Mouse (Mus musculus) liver (tissue): ENCODE results near the gene Ablim2.
A peak's percentile ranks its signal among the peaks of the same experiment; 100 is the strongest.

Source experiments
- DNase-seq: peaks from one replicate; pipeline ENCODE4 v3.0.0-alpha.2; 2020; ENCODE audit warnings: mixed read lengths

The Ablim2 gene

DNA sequence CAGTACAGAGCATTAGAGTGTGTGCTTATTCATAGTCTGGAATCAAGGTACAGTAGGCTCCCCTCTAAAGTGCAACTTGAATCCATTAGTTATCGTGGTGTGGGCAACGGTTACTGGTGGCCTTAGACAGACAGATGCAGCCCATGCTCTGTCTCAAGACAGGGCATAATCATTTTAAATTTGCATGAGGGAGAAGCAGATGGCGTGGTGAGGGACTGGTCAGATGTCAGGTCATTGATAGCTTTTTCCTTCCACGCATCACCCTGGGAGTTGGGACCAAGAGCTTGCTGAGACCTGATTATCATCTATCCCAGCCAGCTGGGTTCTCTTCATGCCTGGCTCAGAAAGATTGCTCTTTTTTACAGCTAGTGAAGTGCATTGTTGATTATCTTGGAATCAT is 162.4 kb downstream of the Ablim2 start:
- no peak for DNase-seq

DNA sequence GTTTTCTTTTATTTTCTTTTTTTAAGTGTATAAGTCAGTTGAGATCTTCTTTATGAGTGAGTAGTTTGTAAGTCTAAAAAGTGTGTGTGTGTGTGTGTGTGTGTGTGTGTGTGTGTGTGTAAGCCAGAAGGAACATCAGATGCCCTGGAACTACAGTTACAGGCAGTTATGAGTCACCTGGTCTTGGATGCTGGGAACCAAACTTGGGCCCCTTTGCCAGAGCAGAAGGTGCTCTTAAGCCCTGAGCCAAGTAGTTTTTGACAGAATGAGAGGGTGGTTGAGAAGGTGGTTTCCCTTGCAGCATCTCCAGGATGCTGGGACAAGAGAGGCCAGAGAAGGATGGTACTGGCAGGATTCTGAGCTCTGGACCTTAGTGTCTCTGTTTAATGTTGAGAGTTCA is 162.9 kb downstream of the Ablim2 start:
- DNase-seq: no peak

GRCm38 (mm10) chr5:35921141-35921540 is 163.5 kb downstream of the Ablim2 start:
- no peak for DNase-seq

DNA sequence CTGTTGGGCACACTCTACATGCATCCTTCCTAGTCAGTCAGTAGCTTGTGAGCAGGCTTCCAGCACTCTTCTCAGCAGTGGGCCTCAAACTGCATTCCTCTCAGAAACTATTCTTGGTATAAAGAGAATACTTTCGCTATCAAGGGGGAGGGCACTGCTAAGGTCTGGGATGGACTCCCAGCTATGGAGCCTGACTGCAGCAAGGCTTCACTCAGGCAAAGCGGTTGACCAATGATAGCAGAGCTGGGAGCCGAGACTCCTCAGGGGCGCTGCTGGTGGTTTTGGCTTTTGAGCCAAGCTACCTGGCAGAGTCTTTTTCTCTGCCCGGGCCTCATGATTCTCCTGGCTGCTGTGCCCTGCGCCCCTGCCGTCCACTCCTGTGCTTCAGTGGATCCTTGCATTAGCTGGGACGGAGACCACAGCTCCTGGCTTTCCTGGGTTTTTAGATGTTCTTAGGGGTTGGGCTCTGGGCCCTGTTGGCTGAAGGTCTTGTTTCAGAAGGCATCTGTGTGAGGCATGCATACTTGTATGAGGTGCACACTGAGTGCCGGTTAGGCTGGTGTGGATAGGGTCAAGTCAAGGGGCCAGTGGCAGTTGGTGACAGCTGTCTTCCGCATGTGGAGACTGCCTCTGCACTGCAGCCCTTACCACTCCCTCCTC is 164.0 kb downstream of the Ablim2 start:
- peak; percentile 17 for DNase-seq

DNA sequence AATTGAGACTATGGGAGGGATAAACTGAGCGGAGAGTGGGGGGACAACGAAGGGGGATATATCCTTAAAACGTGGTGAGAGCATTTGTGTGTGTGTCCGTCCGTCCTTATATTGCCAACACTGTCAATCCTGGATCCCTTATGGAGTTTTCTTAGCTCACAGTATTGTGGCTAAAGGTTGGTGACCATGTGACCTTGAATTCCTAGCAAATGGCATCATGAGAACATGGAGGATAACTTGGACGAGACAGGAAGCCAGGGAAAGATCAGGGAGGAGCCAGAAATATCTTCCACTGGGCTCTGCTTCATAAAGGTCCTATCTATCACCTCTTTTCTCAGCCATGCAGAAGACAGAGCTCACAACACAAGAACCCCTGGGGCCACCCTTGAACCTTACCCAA is 165.8 kb downstream of the Ablim2 start:
- no peak for DNase-seq

DNA sequence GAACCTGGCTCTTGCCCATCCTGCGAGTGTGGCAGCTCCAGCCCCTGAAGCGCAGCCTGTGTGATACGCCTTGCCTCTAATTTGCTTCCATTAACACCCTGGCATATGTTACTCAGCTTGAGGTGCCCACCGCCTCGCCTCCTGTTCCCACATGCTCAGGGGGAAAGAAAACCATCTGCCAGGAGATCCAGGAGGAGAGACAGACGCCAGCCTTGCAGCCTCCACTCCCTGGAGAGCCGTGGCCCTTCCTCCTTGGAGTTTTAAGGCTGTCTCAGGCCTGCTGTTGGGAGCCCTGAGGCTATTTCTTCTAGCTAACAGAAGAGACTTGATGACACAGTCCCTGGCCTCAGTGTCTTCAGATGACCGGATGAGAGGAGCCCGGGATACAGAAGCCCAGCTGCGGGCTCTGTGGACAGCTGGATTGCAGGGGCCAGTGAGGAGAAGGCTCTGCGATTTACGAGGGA is 167.5 kb downstream of the Ablim2 start:
- no peak for DNase-seq

GRCm38 (mm10) chr5:35926511-35926910 is 168.8 kb downstream of the Ablim2 start:
- no peak for DNase-seq

- no peak for DNase-seq
Observed at GRCm38 (mm10) chr5:35931296-35931695, 173.6 kb downstream of the Ablim2 start.

DNA sequence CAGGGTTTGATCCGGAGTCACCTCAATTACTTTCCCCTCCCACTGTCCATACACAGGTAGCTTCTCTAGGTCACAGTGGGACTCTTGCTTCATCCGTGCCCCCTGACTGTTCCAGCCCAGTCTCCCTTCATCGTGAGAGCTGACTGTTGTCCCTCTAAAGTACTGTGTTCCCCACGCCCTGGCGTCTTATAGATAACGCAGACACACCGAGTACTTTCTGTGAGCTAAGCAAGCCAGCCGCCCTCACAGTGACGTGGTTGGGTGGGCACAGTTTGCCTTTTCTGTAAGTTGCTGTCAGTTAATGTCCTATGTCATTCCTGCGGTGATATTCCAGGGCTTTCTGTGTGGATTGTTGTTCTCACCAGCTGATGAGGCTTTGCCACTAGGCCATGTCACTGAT is 175.4 kb downstream of the Ablim2 start:
- DNase-seq: no peak
